Mouse (Mus musculus) Patski (cell line): ENCODE measurements around the gene Inpp5f. TPM values are rescaled to one million over a fixed set of nuclear protein-coding genes. Genes with fewer than 3 reads are reported as not detected.
A peak's percentile ranks its signal among the peaks of the same experiment; 100 is the strongest.
"Not testable (repeated sequence)": the region's sequence is repeated elsewhere in the genome, so short reads cannot be mapped to it uniquely, and the experiment has no call there.

Experiments used
- ATAC-seq: fragments of 100-300 bp; one replicate; pipeline ENCODE4 v1.8.0; 2021
- CTCF ChIA-PET: fragments of 350-600 bp; sonication (Branson Sonifier 250); formaldehyde crosslinking; loops from one replicate; lab custom pipeline; 2022; ENCODE audit warnings: inconsistent platforms; lab: Charles Lee
- POLR2A ChIA-PET: fragments of 350-600 bp; sonication (Branson Sonifier 250); formaldehyde crosslinking; loops from one replicate; lab custom pipeline; 2022; ENCODE audit warnings: antibody characterized with exemption, inconsistent platforms; lab: Charles Lee
- DNase-seq: peaks from one replicate; pipeline ENCODE4 v3.0.0-alpha.2; 2011; ENCODE audit warnings: low read depth, low spot score
- H3K27me3 ChIP-seq: fragments of 371-371 bp; one replicate; pipeline ENCODE4 v1.5.1; 2021
- CTCF ChIP-seq: fragments of 100-300 bp; IDR thresholded peaks from one replicate; pipeline ENCODE4 v1.5.1; 2021
- in situ Hi-C: fragments of 300-500 bp; cut with MboI; formaldehyde crosslinking; loops from 3 replicates; pipeline ENCODE4 v1.11.1; 2018; ENCODE audit warnings: low pct_unique_long_range_greater_than_20kb, mixed read lengths
- polyA plus RNA-seq: library from polyadenylated mRNA; unstranded; gene quantifications from one replicate; pipeline ENCODE4 v1.2.3, GENCODE M21; 2021

Inpp5f gene
- 44.3 TPM for polyA plus RNA-seq

GRCm38 (mm10) chr7:128610897-128611798 lies at the start of gene Inpp5f:
Gene Inpp5f (plus strand): TSS chr7:128611328.
- in situ Hi-C loops, result no loop called here
- peak; percentile 92 for DNase-seq
- no peak for TF ChIP-seq CTCF
- peak; percentile 96 for ATAC-seq
- ChIA-PET POLR2A (interaction anchor here (0.6 to 1.4 kb wide), 3 partner anchors 12 to 1478 kb away, joined by 3 to 4 read pairs (median 3); no protein-coding TSS in a partner anchor), CTCF (interaction anchor here (1.8 kb wide), 1 partner anchor 23 kb away, joined by 5 read pairs; no protein-coding TSS in a partner anchor)
- no peaks in the 10 kb centered on the region for H3K27me3 ChIP-seq

GRCm38 (mm10) chr7:128563373-128563772 lies 47.8 kb upstream of the Inpp5f start:
- POLR2A ChIA-PET, result no interaction called here
- in situ Hi-C loops, result no loop called here
- no peaks in the 10 kb centered on the region for H3K27me3 ChIP-seq
- CTCF ChIA-PET, result no interaction called here
- TF ChIP-seq CTCF, result peak; percentile 66
- DNase-seq, result no peak
- no peak for ATAC-seq

GRCm38 (mm10) chr7:128566311-128566710 lies 44.8 kb upstream of the Inpp5f start:
- TF ChIP-seq CTCF, result no peak
- ChIA-PET CTCF (interaction anchor here (1.6 kb wide), 1 partner anchor 11 kb away, joined by 4 read pairs; no protein-coding TSS in a partner anchor), POLR2A (interaction anchor here (0.6 kb wide), 1 partner anchor 88 kb away, joined by 3 read pairs; no protein-coding TSS in a partner anchor)
- no peaks in the 10 kb centered on the region for H3K27me3 ChIP-seq
- in situ Hi-C loops, result no loop called here
- DNase-seq (no peak), ATAC-seq (no peak)

GRCm38 (mm10) chr7:128567561-128568244 lies 43.4 kb upstream of the Inpp5f start:
- no peak for DNase-seq
- CTCF ChIA-PET, result interaction anchor here (1.4 kb wide), 1 partner anchor 10 kb away, joined by 4 read pairs; no protein-coding TSS in a partner anchor
- no peak for ATAC-seq
- no peak for TF ChIP-seq CTCF
- POLR2A ChIA-PET, result interaction anchor here (0.7 kb wide), 1 partner anchor 1762 kb away, joined by 4 read pairs; no protein-coding TSS in a partner anchor
- H3K27me3 ChIP-seq, result no peaks in the 10 kb centered on the region
- in situ Hi-C loops, result no loop called here

GRCm38 (mm10) chr7:128569429-128569828 lies 41.7 kb upstream of the Inpp5f start:
- POLR2A ChIA-PET, result interaction anchor here (0.6 kb wide), 1 partner anchor 1297 kb away, joined by 5 read pairs; no protein-coding TSS in a partner anchor
- ATAC-seq, H3K27me3 ChIP-seq, DNase-seq, in situ Hi-C loops: not testable (repeated sequence)
- CTCF ChIA-PET, result interaction anchor here (0.8 to 1.4 kb wide), 2 partner anchors 8 to 9 kb away, joined by 4 read pairs; no protein-coding TSS in a partner anchor

- no peak for TF ChIP-seq CTCF
- DNase-seq, result no peak
- CTCF ChIA-PET, result interaction anchor here (0.8 to 1.2 kb wide), 2 partner anchors 10 to 22 kb away, joined by 4 read pairs; no protein-coding TSS in a partner anchor
- no peak for ATAC-seq
- POLR2A ChIA-PET, result interaction anchor here (0.5 to 0.6 kb wide), 2 partner anchors 125 to 1001 kb away, joined by 3 to 4 read pairs; no protein-coding TSS in a partner anchor
- in situ Hi-C loops, result no loop called here
- no peaks in the 10 kb centered on the region for H3K27me3 ChIP-seq
Observed at GRCm38 (mm10) chr7:128569987-128570656, 41.0 kb upstream of the Inpp5f start.

GRCm38 (mm10) chr7:128570657-128571056 lies 40.5 kb upstream of the Inpp5f start:
- in situ Hi-C loops, H3K27me3 ChIP-seq, DNase-seq, ATAC-seq: not testable (repeated sequence)
- ChIA-PET POLR2A (interaction anchor here (0.6 kb wide), 1 partner anchor 125 kb away, joined by 4 read pairs; no protein-coding TSS in a partner anchor), CTCF (interaction anchor here (1.2 kb wide), 1 partner anchor 22 kb away, joined by 4 read pairs; no protein-coding TSS in a partner anchor)

- H3K27me3 ChIP-seq, result no peaks in the 10 kb centered on the region
- ChIA-PET CTCF (no interaction called here), POLR2A (no interaction called here)
- no peak for DNase-seq
- TF ChIP-seq CTCF, result no peak
- in situ Hi-C loops, result no loop called here
- ATAC-seq, result no peak
Observed at GRCm38 (mm10) chr7:128572030-128572429, 39.1 kb upstream of the Inpp5f start.

GRCm38 (mm10) chr7:128575211-128575610 lies 35.9 kb upstream of the Inpp5f start:
- DNase-seq, result no peak
- in situ Hi-C loops, result no loop called here

GRCm38 (mm10) chr7:128575794-128576193 lies 35.3 kb upstream of the Inpp5f start:
- ATAC-seq (no peak), DNase-seq (no peak)
- in situ Hi-C loops, result no loop called here
- ChIA-PET POLR2A (no interaction called here), CTCF (interaction anchor here (1.0 kb wide), 1 partner anchor 21 kb away, joined by 4 read pairs; no protein-coding TSS in a partner anchor)
- TF ChIP-seq CTCF, result no peak
- H3K27me3 ChIP-seq, result no peaks in the 10 kb centered on the region

More at GRCm38 (mm10) chr7:128575211-128575610, 35.9 kb upstream of the Inpp5f start:
- no peak for TF ChIP-seq CTCF
- H3K27me3 ChIP-seq, result no peaks in the 10 kb centered on the region
- ATAC-seq, result no peak
- POLR2A ChIA-PET, result no interaction called here
- CTCF ChIA-PET, result interaction anchor here (1.0 to 1.6 kb wide), 3 partner anchors 10 to 122 kb away, joined by 3 to 4 read pairs (median 4); no protein-coding TSS in a partner anchor
